Mouse (Mus musculus) cerebellum, adult (tissue): ENCODE data around the gene Arhgap21.

Experiments
- ATAC-seq: cut with Nextera tagmentation; 2 replicates; pipeline ENCODE4 v1.9.2; 2017; ENCODE audit warnings: mild to moderate bottlenecking, moderate library complexity, mixed read lengths; ENCODE audit not compliant: insufficient number of reproducible peaks, low FRiP score, low TSS enrichment

Gene Arhgap21

GRCm38 (mm10) chr2:20968441-20969200 lies at the start of gene Arhgap21:
Gene Arhgap21 (minus strand): TSS chr2:20968881.
- peak; percentile 50 for ATAC-seq

GRCm38 (mm10) chr2:21016589-21016988 lies 47.9 kb upstream of the Arhgap21 start:
- ATAC-seq = no peak

GRCm38 (mm10) chr2:21010806-21011397 lies 42.2 kb upstream of the Arhgap21 start:
- no peak for ATAC-seq

DNA sequence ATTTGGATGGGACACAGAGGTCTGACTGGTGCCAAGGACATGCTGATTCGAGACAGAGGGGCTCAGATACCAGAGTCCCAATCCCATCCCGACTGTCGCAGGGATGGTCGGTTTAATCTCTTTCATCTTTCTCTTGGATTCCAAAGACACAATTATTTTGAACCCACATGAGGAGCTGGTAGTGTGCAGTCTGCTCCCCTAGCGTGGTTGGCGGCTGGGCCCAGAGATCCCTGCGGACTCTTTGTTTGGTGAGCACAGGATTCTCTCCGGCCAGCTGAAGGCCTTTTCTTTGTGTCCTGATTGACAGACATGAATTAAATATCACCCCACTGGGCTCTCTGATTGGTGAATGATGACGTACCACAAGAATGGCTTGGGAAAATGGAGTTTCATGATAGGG lies 41.5 kb upstream of the Arhgap21 start:
- ATAC-seq = no peak

GRCm38 (mm10) chr2:21009258-21010140 lies 40.8 kb upstream of the Arhgap21 start:
- no peak for ATAC-seq

DNA sequence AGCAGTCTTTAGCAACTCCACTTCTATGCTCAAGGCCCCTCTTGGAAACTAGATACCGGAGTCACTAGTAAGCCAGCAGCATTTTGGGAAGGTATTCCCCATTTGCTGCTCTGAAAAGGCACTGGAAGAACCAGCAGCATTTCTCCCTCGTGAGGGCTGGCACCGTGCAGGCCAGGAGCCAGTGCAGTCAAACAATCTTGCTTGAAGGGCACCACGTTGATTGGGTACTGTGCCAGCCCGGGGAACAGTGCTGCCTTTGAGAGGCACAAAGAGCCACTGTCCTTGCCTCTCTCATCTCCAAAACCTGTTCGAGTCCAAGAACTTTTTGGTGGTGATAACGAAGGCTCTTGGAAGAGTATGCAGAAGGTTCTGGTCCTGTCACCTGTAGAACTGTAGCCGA lies 33.9 kb upstream of the Arhgap21 start:
- ATAC-seq = no peak

GRCm38 (mm10) chr2:21001156-21001555 lies 32.5 kb upstream of the Arhgap21 start:
- no peak for ATAC-seq

GRCm38 (mm10) chr2:20995547-20995946 lies 26.9 kb upstream of the Arhgap21 start:
- no peak for ATAC-seq

DNA sequence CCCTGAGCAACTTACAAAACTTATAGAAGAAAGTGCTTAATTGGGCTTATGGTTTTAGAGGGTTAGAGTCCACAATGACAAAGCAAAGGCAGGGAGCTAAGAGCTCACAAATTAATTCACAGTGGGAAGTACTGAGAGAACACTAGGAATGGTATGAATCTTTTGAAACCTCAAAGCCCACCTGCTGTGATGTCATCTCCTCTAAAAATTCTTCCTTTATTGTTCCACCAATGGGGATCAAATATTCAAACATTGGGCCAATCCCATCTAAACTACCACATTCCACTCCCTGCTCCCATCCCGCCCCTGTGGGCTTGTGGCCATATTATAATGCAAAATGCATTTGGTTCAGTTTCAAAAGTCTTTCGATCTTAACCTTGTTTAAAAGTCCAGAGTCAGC lies 22.8 kb upstream of the Arhgap21 start:
- ATAC-seq = no peak

DNA sequence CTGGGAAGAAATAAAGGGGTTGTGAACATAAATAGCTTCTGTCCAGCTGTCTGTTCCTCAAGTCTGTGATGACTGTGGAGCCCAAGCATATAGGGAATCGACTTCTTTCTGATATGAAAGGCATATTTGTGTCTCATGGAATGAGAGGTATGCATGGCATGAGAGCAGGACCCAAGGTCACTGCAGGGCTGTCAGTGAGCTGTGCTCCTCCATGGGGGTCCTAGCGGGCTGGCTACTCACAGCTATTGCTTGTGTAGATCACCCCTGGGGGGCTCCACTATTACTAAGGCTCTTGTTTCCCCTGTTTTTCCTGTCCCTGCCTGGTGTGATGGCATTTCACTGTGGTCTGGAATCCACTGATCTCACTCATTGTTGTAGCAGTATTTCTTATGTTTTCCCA lies 22.2 kb upstream of the Arhgap21 start:
- ATAC-seq = no peak

GRCm38 (mm10) chr2:20990056-20990455 lies 21.4 kb upstream of the Arhgap21 start:
- ATAC-seq = no peak

GRCm38 (mm10) chr2:20987822-20988221 lies 19.1 kb upstream of the Arhgap21 start:
- no peak for ATAC-seq

DNA sequence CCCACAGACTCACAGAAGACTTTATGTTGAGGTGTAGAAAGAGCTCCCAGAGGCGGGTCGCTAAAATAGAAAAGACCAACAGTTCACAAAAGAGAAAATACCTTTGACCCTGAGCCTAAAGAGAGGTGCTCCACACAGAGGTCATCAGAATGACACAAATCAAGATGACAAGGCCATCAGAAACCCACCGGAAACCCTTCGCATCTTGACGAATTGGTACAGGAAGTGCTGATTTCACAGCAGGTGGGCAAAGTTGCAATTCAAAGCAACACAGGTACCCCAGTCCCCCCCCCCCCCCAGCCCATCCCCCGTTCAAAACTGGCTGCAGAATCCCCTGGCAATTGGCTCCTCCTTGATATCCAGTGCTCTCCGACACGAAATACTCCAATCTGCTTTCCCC lies 10.0 kb upstream of the Arhgap21 start:
- no peak for ATAC-seq

DNA sequence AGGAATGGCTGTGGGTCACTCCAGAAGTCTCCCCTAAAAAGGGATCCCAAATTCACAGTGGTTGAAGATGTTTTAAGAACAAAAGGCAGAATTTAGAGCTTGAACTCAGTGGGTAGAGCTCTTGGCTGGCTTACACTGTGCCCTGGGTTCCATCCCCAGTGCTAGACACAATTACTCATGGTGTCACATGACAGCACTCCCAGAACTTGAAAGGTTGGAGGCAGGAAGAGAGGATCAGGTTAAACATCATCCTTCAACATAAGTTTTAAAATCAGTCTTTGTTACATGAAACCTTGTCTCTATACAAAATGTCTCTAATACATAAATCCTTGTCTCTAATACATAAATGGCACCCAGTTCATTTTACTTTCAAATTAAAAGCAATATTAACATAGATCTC lies 8.4 kb upstream of the Arhgap21 start:
- ATAC-seq = no peak

DNA sequence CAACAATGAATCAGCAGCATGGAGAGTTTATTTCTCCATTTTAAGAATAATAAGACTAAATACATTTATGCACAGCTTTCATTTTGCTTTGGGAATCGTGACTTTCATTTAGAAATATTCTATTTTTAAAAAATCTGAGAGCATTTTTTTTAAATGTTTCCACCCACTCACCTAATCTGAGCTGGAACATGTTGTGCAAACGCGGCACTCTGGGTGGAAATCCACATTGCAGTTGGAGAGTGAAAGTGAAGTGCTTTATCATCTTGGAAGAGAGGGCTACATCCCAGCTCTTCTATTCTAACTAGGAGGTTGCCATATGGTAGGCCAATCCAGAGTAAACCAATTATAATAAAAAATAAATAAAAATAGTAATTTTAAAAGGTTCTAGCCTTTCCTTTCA lies 4.8 kb upstream of the Arhgap21 start:
- no peak for ATAC-seq

GRCm38 (mm10) chr2:20972180-20972579 lies 3.5 kb upstream of the Arhgap21 start:
- no peak for ATAC-seq

GRCm38 (mm10) chr2:20971628-20972027 lies 2.9 kb upstream of the Arhgap21 start:
- no peak for ATAC-seq

DNA sequence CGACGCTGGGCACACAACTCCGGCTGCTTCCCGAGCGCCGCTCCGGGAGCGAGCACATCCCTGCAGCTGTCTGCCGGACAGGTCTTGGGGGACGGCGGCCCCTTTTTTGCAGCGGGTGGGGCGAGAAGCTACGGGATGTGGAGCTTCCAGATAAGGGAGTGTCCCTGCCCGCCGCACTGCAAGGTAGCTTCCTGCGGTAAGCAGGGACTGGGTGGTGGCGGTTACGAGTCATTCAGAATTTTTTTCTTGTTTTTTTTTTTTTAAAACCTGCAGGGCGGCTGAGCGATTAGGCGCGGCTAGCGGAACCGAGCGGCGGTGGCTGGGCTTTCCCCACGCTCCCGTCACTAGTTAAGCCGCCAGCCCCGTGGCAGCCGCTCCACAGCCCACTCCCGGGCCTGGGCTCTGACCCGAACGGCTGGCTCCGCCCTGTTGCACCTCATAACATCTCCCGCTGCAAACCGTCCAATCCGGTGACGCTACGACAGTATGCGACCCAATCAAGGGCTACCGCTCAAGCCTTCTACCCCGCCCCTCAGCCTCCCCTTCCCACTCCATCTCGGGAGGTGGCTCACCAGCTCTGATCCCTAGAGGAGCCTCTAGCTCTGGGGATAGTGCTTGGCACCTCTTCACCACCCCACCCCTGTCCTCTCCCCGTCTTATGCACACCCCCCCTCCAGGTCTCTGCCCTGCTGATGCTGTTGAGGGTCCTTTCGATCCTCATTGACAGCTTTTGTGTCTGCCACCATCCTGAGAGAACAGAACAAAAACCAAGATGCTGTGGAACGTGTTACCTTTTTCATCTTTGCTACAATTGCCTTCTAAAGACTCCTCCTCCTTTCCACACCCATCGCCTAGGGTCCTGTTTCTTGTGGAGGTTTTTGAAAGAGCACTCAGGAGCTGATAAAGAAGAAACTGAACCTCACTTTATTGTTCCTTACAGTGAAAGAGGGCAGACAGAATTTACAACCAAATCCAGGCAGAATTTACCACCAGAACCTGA lies 820 bp upstream of the Arhgap21 start:
- ATAC-seq = peak; percentile 93

DNA sequence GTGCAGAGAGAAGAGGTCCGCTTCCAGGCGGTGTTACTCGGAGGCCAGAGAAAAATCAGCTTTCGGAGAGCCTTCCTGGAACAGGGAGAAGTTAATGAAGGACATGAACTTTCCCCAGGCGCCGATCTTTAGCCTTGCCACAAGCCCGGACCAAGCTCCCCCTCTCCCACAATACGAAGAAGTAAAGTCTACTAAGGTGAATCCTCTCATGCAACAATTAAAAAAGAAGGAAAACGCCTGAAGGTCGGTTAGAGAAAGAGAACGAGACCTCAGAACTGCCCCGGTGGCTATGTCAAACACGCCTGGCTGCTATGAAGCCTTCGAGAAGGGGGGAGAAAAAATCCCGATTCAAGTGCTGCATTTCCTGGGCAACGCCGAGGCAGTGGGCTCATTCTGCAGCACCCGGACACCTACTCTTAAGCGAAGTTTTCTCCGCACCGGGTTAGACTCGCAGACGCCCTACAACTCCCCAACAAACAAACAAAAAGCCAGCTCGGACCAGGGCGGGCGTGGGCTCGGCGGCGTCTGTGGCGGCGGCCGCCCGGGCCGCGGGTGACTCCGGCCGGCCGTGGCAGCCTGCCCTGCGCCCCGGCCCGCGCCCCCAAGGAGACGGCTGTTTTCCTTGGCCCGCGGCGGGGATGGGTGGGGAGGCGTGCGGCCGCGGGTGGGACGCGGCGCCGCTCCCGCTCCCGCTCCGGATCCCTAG lies 882 bp downstream of the Arhgap21 start:
- ATAC-seq = no peak
